Mouse (Mus musculus) heart, embryonic 14.5 days (tissue): Measurements from ENCODE around the gene Rabggtb. TPM values are rescaled to one million over a fixed set of nuclear protein-coding genes. Genes with fewer than 3 reads are reported as not detected.
A peak's percentile ranks its signal among the peaks of the same experiment; 100 is the strongest.

Experiments
- ATAC-seq: fragments of 200-750 bp; cut with Nextera tagmentation; 2 replicates; pipeline ENCODE4 v1.8.0; 2017; ENCODE audit warnings: low read depth, moderate TSS enrichment; ENCODE audit not compliant: insufficient number of reproducible peaks, insufficient read depth, low FRiP score
- H3K27ac ChIP-seq, 2 experiments: fragments of 200-500 bp in 1 of 2; fragments of 300-500 bp in 1 of 2; sonication (generic) in 1 of 2; replicated peaks in 1 of 2; 2 replicates each; pipeline ENCODE4 v1.5.1; 2012 to 2014; ENCODE audit warnings: low read depth in 2 of 2, low read length in 2 of 2, control low read depth in 1 of 2, mild to moderate bottlenecking in 1 of 2, mixed read lengths in 1 of 2; ENCODE audit not compliant: control insufficient read depth in 1 of 2, insufficient read depth in 1 of 2
- H3K27me3 ChIP-seq: fragments of 300-500 bp; sonication (generic); 2 replicates; pipeline ENCODE4 v1.6.1; 2014; ENCODE audit warnings: mild to moderate bottlenecking, low read length, control low read depth; ENCODE audit not compliant: control insufficient read depth, insufficient read depth
- H3K36me3 ChIP-seq: fragments of 300-500 bp; sonication (generic); 2 replicates; pipeline ENCODE4 v1.6.1; 2014; ENCODE audit warnings: mild to moderate bottlenecking, control low read depth, low read length, mixed read lengths; ENCODE audit not compliant: control insufficient read depth, insufficient read depth
- H3K4me1 ChIP-seq, 2 experiments: fragments of 200-500 bp in 1 of 2; fragments of 300-500 bp in 1 of 2; sonication (generic) in 1 of 2; 2 replicates each; pipeline ENCODE4 v1.6.1; 2012 to 2014; ENCODE audit warnings: low read length in 2 of 2, control low read depth in 1 of 2, mixed read lengths in 1 of 2; ENCODE audit not compliant: control insufficient read depth in 2 of 2, insufficient read depth in 2 of 2
- H3K4me2 ChIP-seq: fragments of 300-500 bp; sonication (generic); 2 replicates; pipeline ENCODE4 v1.6.1; 2014; ENCODE audit warnings: mild to moderate bottlenecking, low read length
- H3K4me3 ChIP-seq, 2 experiments: fragments of 200-500 bp in 1 of 2; fragments of 300-500 bp in 1 of 2; sonication (generic) in 1 of 2; 2 replicates each; pipeline ENCODE4 v1.5.1; 2012 to 2014; ENCODE audit warnings: low read length in 2 of 2, mild to moderate bottlenecking in 2 of 2, control low read depth in 1 of 2, low read depth in 1 of 2, moderate library complexity in 1 of 2; ENCODE audit not compliant: control insufficient read depth in 1 of 2, insufficient read depth in 1 of 2
- H3K9ac ChIP-seq: fragments of 300-500 bp; sonication (generic); 2 replicates; pipeline ENCODE4 v1.6.1; 2014; ENCODE audit warnings: mild to moderate bottlenecking, low read length
- H3K9me3 ChIP-seq: fragments of 300-500 bp; sonication (generic); 2 replicates; pipeline ENCODE4 v1.6.1; 2016; ENCODE audit warnings: low read length, control low read depth; ENCODE audit not compliant: control insufficient read depth
- WGBS: fragments of 180-500 bp; shearing (Covaris S2); extraction: QIAGEN DNeasy Blood & Tissue Kit; methylation state at CpG from one replicate; pipeline ENCODE4 v1.1.7; 2014; 5-methylcytosine and 5-hydroxymethylcytosine counted together
- polyA plus RNA-seq: library from polyadenylated mRNA; unstranded; fragments of >200 nt; fragmentation: Nextera tagmentation; extraction: Ambion mirVana; gene quantifications from 2 replicates; pipeline ENCODE4 v1.2.1, GENCODE M21; 2014

The Rabggtb gene
- 64.6 and 67.8 TPM in 2 replicates for polyA plus RNA-seq

GRCm38 (mm10) chr3:153912546-153913509 is at the start of gene Rabggtb:
TSS of gene Rabggtb (minus strand) at chr3:153913009.
- Histone ChIP-seq H3K4me2 (peak within 1 kb of the TSS; percentile 86), H3K4me1 (peaks cover 9 to 36% of the 10 kb centered on the region in 2 experiments), H3K9ac (peak within 1 kb of the TSS; percentile 98), H3K27ac (peak within 1 kb of the TSS; percentile 93 to 96), H3K4me3 (peak within 1 kb of the TSS; percentile 79 to 94), H3K9me3 (no peaks in the 10 kb centered on the region), H3K36me3 (peaks cover 37% of the 10 kb centered on the region), H3K27me3 (no peaks in the 10 kb centered on the region)
- peak; percentile 96 for ATAC-seq
- under 1% methylated on average over 65 of the region's 65 CpGs for WGBS

GRCm38 (mm10) chr3:153961632-153962389 is 49.0 kb upstream of the Rabggtb start:
- no peak overlapping the region for H3K27ac ChIP-seq
- ATAC-seq: no peak
- no peaks in the 10 kb centered on the region for H3K36me3 ChIP-seq
- no peak overlapping the region for H3K9ac ChIP-seq
- peaks cover 5% of the 10 kb centered on the region; the same call in 1 of the 2 replicates for H3K9me3 ChIP-seq
- WGBS: 69% methylated on average over 6 of the region's 6 CpGs
- H3K4me2 ChIP-seq: no peak overlapping the region
- no peaks in the 10 kb centered on the region for H3K27me3 ChIP-seq
- no peaks in the 10 kb centered on the region for H3K4me1 ChIP-seq
- no peak overlapping the region for H3K4me3 ChIP-seq

- no peak overlapping the region for H3K4me3 ChIP-seq
These were observed 48.1 kb upstream of the Rabggtb start for GRCm38 (mm10) chr3:153960884-153961283.

GRCm38 (mm10) chr3:153959731-153960207 is 47.0 kb upstream of the Rabggtb start:
- Histone ChIP-seq H3K27me3 (no peaks in the 10 kb centered on the region), H3K9me3 (peaks cover 5% of the 10 kb centered on the region; the same call in 1 of the 2 replicates), H3K4me2 (no peak overlapping the region), H3K4me3 (no peak overlapping the region), H3K9ac (no peak overlapping the region), H3K4me1 (no peaks in the 10 kb centered on the region), H3K27ac (no peak overlapping the region), H3K36me3 (no peaks in the 10 kb centered on the region)
- 82% methylated on average over 9 of the region's 9 CpGs for WGBS
- no peak for ATAC-seq

More at GRCm38 (mm10) chr3:153960884-153961283, 48.1 kb upstream of the Rabggtb start:
- Histone ChIP-seq H3K27ac (no peak overlapping the region), H3K4me1 (no peaks in the 10 kb centered on the region), H3K36me3 (no peaks in the 10 kb centered on the region), H3K4me2 (no peak overlapping the region), H3K27me3 (no peaks in the 10 kb centered on the region), H3K9ac (no peak overlapping the region), H3K9me3 (peaks cover 5% of the 10 kb centered on the region; the same call in 1 of the 2 replicates)
- ATAC-seq: no peak
- WGBS: 67% methylated on average over 2 of the region's 2 CpGs

- WGBS: 95% methylated on average over 1 of the region's 1 CpGs
- Histone ChIP-seq H3K4me1 (no peaks in the 10 kb centered on the region), H3K27me3 (no peaks in the 10 kb centered on the region), H3K9ac (no peak overlapping the region), H3K9me3 (peaks cover 5% of the 10 kb centered on the region; the same call in 1 of the 2 replicates), H3K27ac (no peak overlapping the region), H3K36me3 (no peaks in the 10 kb centered on the region), H3K4me2 (no peak overlapping the region), H3K4me3 (no peak overlapping the region)
- ATAC-seq: no peak
These were observed 46.4 kb upstream of the Rabggtb start for GRCm38 (mm10) chr3:153959035-153959730.

GRCm38 (mm10) chr3:153957916-153958315 is 45.1 kb upstream of the Rabggtb start:
- WGBS: 84% methylated on average over 5 of the region's 5 CpGs
- Histone ChIP-seq H3K4me1 (no peaks in the 10 kb centered on the region), H3K9me3 (peaks cover 5% of the 10 kb centered on the region; the same call in 1 of the 2 replicates), H3K27ac (no peak overlapping the region), H3K9ac (no peak overlapping the region), H3K36me3 (no peaks in the 10 kb centered on the region), H3K4me2 (no peak overlapping the region), H3K4me3 (no peak overlapping the region), H3K27me3 (no peaks in the 10 kb centered on the region)
- ATAC-seq: no peak

- Histone ChIP-seq H3K4me3 (no peak overlapping the region), H3K27me3 (no peaks in the 10 kb centered on the region), H3K4me2 (no peak overlapping the region), H3K27ac (no peak overlapping the region), H3K4me1 (peaks cover under 1 to 6% of the 10 kb centered on the region in 2 experiments; a peak in 2 of 4 replicates), H3K36me3 (no peaks in the 10 kb centered on the region), H3K9ac (no peak overlapping the region), H3K9me3 (0 out of 2 replicates have a peak, but pooled peaks cover 5% of the 10 kb centered on the region)
- WGBS: 49% methylated on average over 2 of the region's 2 CpGs
- no peak for ATAC-seq
These were observed 35.4 kb upstream of the Rabggtb start for GRCm38 (mm10) chr3:153948176-153948575.
